Comparison of ENCODE assay signal across 8 mouse cellular contexts in the genomic region with DNA sequence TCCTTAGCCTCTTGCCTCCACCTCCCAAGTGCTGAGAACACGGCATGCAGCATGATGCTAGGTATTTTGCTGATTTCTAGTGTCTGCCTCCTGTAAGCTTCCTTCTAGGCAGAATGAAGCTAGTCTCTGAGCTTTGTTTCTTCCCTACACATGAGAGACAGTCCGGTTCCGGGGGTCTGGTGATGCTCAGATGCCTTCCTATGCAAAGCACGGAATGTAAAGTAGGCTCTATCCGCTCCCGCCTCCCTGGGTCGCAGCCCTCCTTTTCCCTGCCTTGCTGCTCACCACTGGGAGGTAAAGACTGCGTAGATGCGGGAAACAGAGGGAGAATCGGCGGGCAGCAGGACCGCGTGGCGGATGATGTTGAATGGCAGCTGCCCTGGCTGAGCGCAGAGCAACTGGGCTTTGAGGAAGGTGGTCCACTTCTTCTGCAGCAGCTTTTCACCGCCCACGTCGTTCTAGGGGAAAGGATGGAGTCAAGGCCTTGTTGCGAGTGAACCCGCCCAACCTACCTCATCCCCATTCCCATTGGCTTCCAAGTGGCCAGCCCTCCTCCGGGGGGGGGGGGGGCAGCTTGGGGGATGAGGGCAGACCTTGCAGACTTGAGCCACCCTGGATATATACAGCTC. TPM values are rescaled to one million over a fixed set of nuclear protein-coding genes. Genes with fewer than 3 reads are reported as not detected.
A peak's percentile ranks its signal among the peaks of the same experiment; 100 is the strongest.
DNase-seq lines count a peak whose midpoint lies in the region; ATAC-seq lines count a peak whose summit lies in the region.

No protein-coding gene starts in this region.

- no peaks in the 10 kb centered on the region for H3K9me3 ChIP-seq in limb, embryonic 13.5 days
- no peaks in the 10 kb centered on the region for H3K9me3 ChIP-seq in stomach, embryonic 14.5 days (ENCODE audit: control insufficient read depth, low read depth, low read length)

- H3K27ac ChIP-seq in limb, embryonic 13.5 days, result peak overlapping the region; percentile 63; the same call in 1 of the 2 replicates
- H3K27ac ChIP-seq in stomach, embryonic 14.5 days (ENCODE audit: low read length), result peak overlapping the region; percentile 44

- H3K4me2 ChIP-seq in limb, embryonic 13.5 days (replicated peaks), result peak overlapping the region; percentile 59
- peak overlapping the region; percentile 44 for H3K4me2 ChIP-seq in stomach, embryonic 14.5 days (replicated peaks; ENCODE audit: low read depth, low read length)

- peak overlapping the region; percentile 46 for H3K9ac ChIP-seq in limb, embryonic 13.5 days
- peak overlapping the region; percentile 23; the same call in 1 of the 2 replicates for H3K9ac ChIP-seq in stomach, embryonic 14.5 days (replicated peaks; ENCODE audit: low read depth, low read length)

- 5% methylated on average over 21 of the region's 21 CpGs for WGBS in limb, embryonic 13.5 days
- WGBS in stomach, embryonic 14.5 days, result 15% methylated on average over 21 of the region's 21 CpGs

- 0 out of 2 replicates have a peak, but pooled peaks cover 4% of the 10 kb centered on the region for H3K27me3 ChIP-seq in limb, embryonic 13.5 days
- no peaks in the 10 kb centered on the region for H3K27me3 ChIP-seq in stomach, embryonic 14.5 days (ENCODE audit: control insufficient read depth, insufficient read depth, low read length)

- H3K4me1 ChIP-seq in limb, embryonic 13.5 days, result peaks cover 10% of the 10 kb centered on the region
- peaks cover 9% of the 10 kb centered on the region; the same call in 1 of the 2 replicates for H3K4me1 ChIP-seq in stomach, embryonic 14.5 days (ENCODE audit: control insufficient read depth, insufficient read depth, low read length)

- H3K4me3 ChIP-seq in limb, embryonic 13.5 days, result peak overlapping the region; percentile 37
- H3K4me3 ChIP-seq in stomach, embryonic 14.5 days (ENCODE audit: low read depth, low read length), result peak overlapping the region; percentile 20

- ATAC-seq in limb, embryonic 13.5 days (ENCODE audit: low FRiP score, low read depth), result peak; percentile 88
- ATAC-seq in stomach, embryonic 14.5 days (ENCODE audit: insufficient number of reproducible peaks, insufficient read depth, low FRiP score, low read depth), result peak; percentile 80; the same call in 1 of the 2 replicates
- ATAC-seq in erythroid progenitor cell, adult 5-6 weeks (replicated peaks; ENCODE audit: low FRiP score, poor library complexity, severe bottlenecking), result no peak

- no peaks in the 10 kb centered on the region for H3K36me3 ChIP-seq in limb, embryonic 13.5 days
- no peaks in the 10 kb centered on the region for H3K36me3 ChIP-seq in stomach, embryonic 14.5 days (ENCODE audit: control insufficient read depth, insufficient read depth, low read length)

- peak; percentile 53 to 67 for DNase-seq in kidney, postnatal 4 days
- DNase-seq in kidney, postnatal 36 days, result no peak
- peak; percentile 68 for DNase-seq in cerebellum, adult 8-10 months
- peak; percentile 22 for DNase-seq in heart, adult 8-10 months (ENCODE audit: low spot score)
- no peak for DNase-seq in right cerebral cortex, adult 2 months (ENCODE audit: low spot score in 2 of 2)

RNA-seq across cellular contexts. Expression of gene Sema4a, which starts 11.5 kb away (rescaled TPM):
- total RNA-seq in heart, adult 8-10 months (2022), result 1 to 10 TPM; 2.6 to 4.7 (median 3.8) TPM
- polyA plus RNA-seq in limb, embryonic 13.5 days (2015; fragmentation: Nextera tagmentation; extraction: Ambion mirVana), result 7.9 and 9.9 TPM in 2 replicates
- 8.9 and 11.8 TPM in 2 replicates for polyA plus RNA-seq in stomach, embryonic 14.5 days (2014; fragmentation: Nextera tagmentation; extraction: Ambion mirVana)
- 11.9 and 14.7 TPM in 2 replicates for total RNA-seq in erythroid progenitor cell, adult 5-6 weeks (2015; ENCODE audit: low replicate concordance)
- 4.5 and 15.1 TPM in 2 replicates for total RNA-seq in erythroid progenitor cell, adult 5-6 weeks (2017; ENCODE audit: low replicate concordance)

RNA-seq across cellular contexts. Expression of gene Slc25a44, which starts 24.6 kb away (rescaled TPM):
- total RNA-seq in heart, adult 8-10 months (2022), result 10 to 100 TPM; 13.1 to 14.7 (median 14.1) TPM
- 17.3 and 18.3 TPM in 2 replicates for polyA plus RNA-seq in limb, embryonic 13.5 days (2015; fragmentation: Nextera tagmentation; extraction: Ambion mirVana)
- 18.2 and 18.4 TPM in 2 replicates for polyA plus RNA-seq in stomach, embryonic 14.5 days (2014; fragmentation: Nextera tagmentation; extraction: Ambion mirVana)
- 34.0 and 35.3 TPM in 2 replicates for total RNA-seq in erythroid progenitor cell, adult 5-6 weeks (2015; ENCODE audit: low replicate concordance)
- 34.8 and 40.5 TPM in 2 replicates for total RNA-seq in erythroid progenitor cell, adult 5-6 weeks (2017; ENCODE audit: low replicate concordance)

RNA-seq across cellular contexts. Expression of gene Pmf1, which starts 39.4 kb away (rescaled TPM):
- total RNA-seq in heart, adult 8-10 months (2022), result 10 to 100 TPM; 16.2 to 19.9 (median 16.7) TPM
- polyA plus RNA-seq in limb, embryonic 13.5 days (2015; fragmentation: Nextera tagmentation; extraction: Ambion mirVana), result 125 and 127 TPM in 2 replicates
- 136 and 143 TPM in 2 replicates for polyA plus RNA-seq in stomach, embryonic 14.5 days (2014; fragmentation: Nextera tagmentation; extraction: Ambion mirVana)
- 182 and 196 TPM in 2 replicates for total RNA-seq in erythroid progenitor cell, adult 5-6 weeks (2015; ENCODE audit: low replicate concordance)
- 100 and 121 TPM in 2 replicates for total RNA-seq in erythroid progenitor cell, adult 5-6 weeks (2017; ENCODE audit: low replicate concordance)

Comparison
In these comparisons a context has a peak if more than half of its experiments do, and no peak if none do; other contexts are left out.
1. DNase-seq: peak in kidney, postnatal 4 days (2 of 2), cerebellum, adult 8-10 months (single experiment) and heart, adult 8-10 months (single experiment); none in kidney, postnatal 36 days (0 of 2) and right cerebral cortex, adult 2 months (0 of 2).
2. RNA of gene Pmf1, which starts 39.4 kb away (total RNA-seq): 100 to 196 TPM in erythroid progenitor cell, adult 5-6 weeks; 16.2 to 19.9 TPM in heart, adult 8-10 months; every median in the first group is over 4 times any median in the second.